Mouse (Mus musculus) myocyte (in vitro differentiated cells): Measurements from ENCODE around the gene Bcap31. TPM values are rescaled to one million over a fixed set of nuclear protein-coding genes. Genes with fewer than 3 reads are reported as not detected.
"Not testable (repeated sequence)": the region's sequence is repeated elsewhere in the genome, so short reads cannot be mapped to it uniquely, and the experiment has no call there.

Source experiments
- H3K27me3 ChIP-seq: one replicate; pipeline ENCODE4 v1.6.1; 2011; ENCODE audit not compliant: control insufficient read depth, insufficient read depth, insufficient read length
- H3K36me3 ChIP-seq: one replicate; pipeline ENCODE4 v1.6.1; 2011; ENCODE audit not compliant: control insufficient read depth, insufficient read depth
- H3K4me2 ChIP-seq: one replicate; pipeline ENCODE4 v1.6.1; 2011; ENCODE audit warnings: low read depth, control low read depth
- H3K4me3 ChIP-seq: one replicate; pipeline ENCODE4 v1.5.1; 2011; ENCODE audit warnings: mild to moderate bottlenecking, control low read depth, moderate library complexity
- H3K79me2 ChIP-seq: one replicate; pipeline ENCODE4 v1.6.1; 2011; ENCODE audit not compliant: control insufficient read depth, insufficient read depth
- H3ac ChIP-seq: one replicate; pipeline ENCODE4 v1.6.1; 2011; ENCODE audit not compliant: control insufficient read depth, insufficient read length
- CEBPB ChIP-seq: IDR thresholded peaks from 2 replicates; pipeline ENCODE4 v1.6.1; 2011; ENCODE audit warnings: mild to moderate bottlenecking, moderate library complexity; ENCODE audit not compliant: poor library complexity, insufficient read depth, severe bottlenecking
- E2F4 ChIP-seq: IDR thresholded peaks from one replicate; pipeline ENCODE4 v1.6.1; 2011; ENCODE audit warnings: mild to moderate bottlenecking, control low read depth, moderate library complexity; ENCODE audit not compliant: insufficient read depth
- MAX ChIP-seq: IDR thresholded peaks from one replicate; pipeline ENCODE4 v1.6.1; 2011; ENCODE audit warnings: low read depth, mild to moderate bottlenecking, control low read depth
- MYOD1 ChIP-seq, 3 experiments: IDR thresholded peaks; one replicate each; pipeline ENCODE4 v1.6.1; 2011; ENCODE audit warnings: control low read depth in 2 of 3, low read depth in 2 of 3, mild to moderate bottlenecking in 2 of 3, moderate library complexity in 1 of 3; ENCODE audit not compliant: insufficient read length in 2 of 3, control insufficient read depth in 1 of 3
- MYOG ChIP-seq, 3 experiments: IDR thresholded peaks; one replicate each; pipeline ENCODE4 v1.6.1; 2011; ENCODE audit warnings: control low read depth in 2 of 3, low read depth in 2 of 3, mild to moderate bottlenecking in 2 of 3; ENCODE audit not compliant: insufficient read length in 2 of 3, control insufficient read depth in 1 of 3, insufficient read depth in 1 of 3
- POLR2A ChIP-seq: IDR thresholded peaks from one replicate; pipeline ENCODE4 v1.6.1; 2011; ENCODE audit warnings: low read depth, mild to moderate bottlenecking, control low read depth, moderate library complexity; ENCODE audit not compliant: insufficient read length
- POLR2AphosphoS2 ChIP-seq: IDR thresholded peaks from one replicate; pipeline ENCODE4 v1.6.1; 2011; ENCODE audit warnings: low read depth, control low read depth; ENCODE audit not compliant: insufficient read length
- REST ChIP-seq: IDR thresholded peaks from one replicate; pipeline ENCODE4 v1.6.1; 2011; ENCODE audit warnings: mild to moderate bottlenecking, control low read depth, moderate library complexity; ENCODE audit not compliant: insufficient read depth, insufficient read length
- SRF ChIP-seq: IDR thresholded peaks from one replicate; pipeline ENCODE4 v1.6.1; 2011; ENCODE audit warnings: low read depth; ENCODE audit not compliant: control insufficient read depth, insufficient read length
- TCF12 ChIP-seq: IDR thresholded peaks from one replicate; pipeline ENCODE4 v1.6.1; 2011; ENCODE audit warnings: mild to moderate bottlenecking, control low read depth; ENCODE audit not compliant: poor library complexity, insufficient read depth, severe bottlenecking
- TCF3 ChIP-seq: IDR thresholded peaks from one replicate; pipeline ENCODE4 v1.6.1; 2011; ENCODE audit warnings: low read depth, control low read depth; ENCODE audit not compliant: insufficient read length
- USF1 ChIP-seq: IDR thresholded peaks from one replicate; pipeline ENCODE4 v1.6.1; 2011; ENCODE audit warnings: low read depth, mild to moderate bottlenecking, control low read depth, moderate library complexity
- polyA plus RNA-seq: library from polyadenylated mRNA; unstranded; fragments of >200 nt; fragmentation: generic; extraction: Trizol; gene quantifications from one replicate; pipeline ENCODE4 v1.2.1, GENCODE M21; 2012; ENCODE audit warnings: missing spikeins

Bcap31 gene
- polyA plus RNA-seq, 1 experiment = 255 TPM

- H3ac ChIP-seq = no peak overlapping the region
- no peaks in the 10 kb centered on the region for H3K27me3 ChIP-seq
- no peak overlapping the region for H3K4me3 ChIP-seq
- no peak overlapping the region for H3K4me2 ChIP-seq
- H3K36me3 ChIP-seq = no peaks in the 10 kb centered on the region
- no peak for TF ChIP-seq TCF3
- no peak for TF ChIP-seq SRF
- TF ChIP-seq USF1 = no peak
- no peak for TF ChIP-seq POLR2AphosphoS2
- TF ChIP-seq CEBPB = no peak
- TF ChIP-seq POLR2A = no peak
- TF ChIP-seq REST = no peak
- no peak for TF ChIP-seq MYOD1 (IDR thresholded peaks at IDR 0.05; ENCODE audit: control insufficient read depth in 1 of 3, insufficient read length in 2 of 3, low read depth in 2 of 3)
- no peak for TF ChIP-seq TCF12
- TF ChIP-seq MYOG (IDR thresholded peaks at IDR 0.05; ENCODE audit: control insufficient read depth in 1 of 3, insufficient read depth in 1 of 3, insufficient read length in 2 of 3, low read depth in 2 of 3) = no peak
- TF ChIP-seq MAX = no peak
- no peak for TF ChIP-seq E2F4
- no peaks in the 10 kb centered on the region for H3K79me2 ChIP-seq
Measured at GRCm38 (mm10) chrX:73744774-73745481, 29.0 kb upstream of the Bcap31 start.

- H3K27me3 ChIP-seq, H3ac ChIP-seq, H3K79me2 ChIP-seq, H3K36me3 ChIP-seq, H3K4me3 ChIP-seq, H3K4me2 ChIP-seq: not testable (repeated sequence)
Measured at GRCm38 (mm10) chrX:73739841-73740240, 23.9 kb upstream of the Bcap31 start.

- no peaks in the 10 kb centered on the region for H3K27me3 ChIP-seq
- H3K4me3 ChIP-seq = no peak overlapping the region
- H3K36me3 ChIP-seq = no peaks in the 10 kb centered on the region
- no peak overlapping the region for H3K4me2 ChIP-seq
- TF ChIP-seq SRF = no peak
- no peak for TF ChIP-seq MYOD1 (IDR thresholded peaks at IDR 0.05; ENCODE audit: control insufficient read depth in 1 of 3, insufficient read length in 2 of 3, low read depth in 2 of 3)
- TF ChIP-seq TCF3 = no peak
- no peak for TF ChIP-seq MAX
- TF ChIP-seq POLR2A = no peak
- no peak for TF ChIP-seq TCF12
- TF ChIP-seq MYOG (IDR thresholded peaks at IDR 0.05; ENCODE audit: control insufficient read depth in 1 of 3, insufficient read depth in 1 of 3, insufficient read length in 2 of 3, low read depth in 2 of 3) = no peak
- TF ChIP-seq CEBPB = no peak
- no peak for TF ChIP-seq USF1
- no peak for TF ChIP-seq REST
- no peak for TF ChIP-seq E2F4
- TF ChIP-seq POLR2AphosphoS2 = no peak
- H3ac ChIP-seq = no peak overlapping the region
- H3K79me2 ChIP-seq = no peaks in the 10 kb centered on the region
Measured at GRCm38 (mm10) chrX:73739151-73739550, 23.2 kb upstream of the Bcap31 start.

GRCm38 (mm10) chrX:73738155-73738554 lies 22.2 kb upstream of the Bcap31 start:
- H3K36me3 ChIP-seq = no peaks in the 10 kb centered on the region
- H3ac ChIP-seq = no peak overlapping the region
- H3K4me2 ChIP-seq = no peak overlapping the region
- H3K4me3 ChIP-seq = no peak overlapping the region
- no peak for TF ChIP-seq MYOG (IDR thresholded peaks at IDR 0.05; ENCODE audit: control insufficient read depth in 1 of 3, insufficient read depth in 1 of 3, insufficient read length in 2 of 3, low read depth in 2 of 3)
- no peak for TF ChIP-seq E2F4
- TF ChIP-seq CEBPB = no peak
- no peaks in the 10 kb centered on the region for H3K27me3 ChIP-seq
- no peaks in the 10 kb centered on the region for H3K79me2 ChIP-seq

- no peaks in the 10 kb centered on the region for H3K27me3 ChIP-seq
- H3ac ChIP-seq = no peak overlapping the region
- H3K36me3 ChIP-seq = no peaks in the 10 kb centered on the region
- TF ChIP-seq MAX = no peak
- TF ChIP-seq REST = no peak
- TF ChIP-seq USF1 = no peak
- TF ChIP-seq TCF3 = no peak
- no peak for TF ChIP-seq TCF12
- no peak for TF ChIP-seq CEBPB
- TF ChIP-seq MYOD1 (IDR thresholded peaks at IDR 0.05; ENCODE audit: control insufficient read depth in 1 of 3, insufficient read length in 2 of 3, low read depth in 2 of 3) = no peak
- no peak for TF ChIP-seq MYOG (IDR thresholded peaks at IDR 0.05; ENCODE audit: control insufficient read depth in 1 of 3, insufficient read depth in 1 of 3, insufficient read length in 2 of 3, low read depth in 2 of 3)
- no peak for TF ChIP-seq SRF
- no peak for TF ChIP-seq POLR2A
- no peak for TF ChIP-seq E2F4
- TF ChIP-seq POLR2AphosphoS2 = no peak
- no peak overlapping the region for H3K4me3 ChIP-seq
- no peaks in the 10 kb centered on the region for H3K79me2 ChIP-seq
- H3K4me2 ChIP-seq = no peak overlapping the region
Measured at GRCm38 (mm10) chrX:73730908-73731307, 14.9 kb upstream of the Bcap31 start.
